Mouse (Mus musculus) heart, adult 2 months (tissue): ENCODE measurements around the gene Asnsd1.

Experiments used
- CTCF ChIP-seq: fragments of 200-600 bp; IDR thresholded peaks from 2 replicates; pipeline ENCODE4 v1.8.1; 2022; ENCODE audit warnings: antibody characterized with exemption, mild to moderate bottlenecking, moderate library complexity
- EP300 ChIP-seq: fragments of 200-500 bp; IDR thresholded peaks from 2 replicates; pipeline ENCODE4 v1.6.1; 2011; ENCODE audit warnings: low read depth, low read length, control low read depth; ENCODE audit not compliant: insufficient read depth

DNA sequence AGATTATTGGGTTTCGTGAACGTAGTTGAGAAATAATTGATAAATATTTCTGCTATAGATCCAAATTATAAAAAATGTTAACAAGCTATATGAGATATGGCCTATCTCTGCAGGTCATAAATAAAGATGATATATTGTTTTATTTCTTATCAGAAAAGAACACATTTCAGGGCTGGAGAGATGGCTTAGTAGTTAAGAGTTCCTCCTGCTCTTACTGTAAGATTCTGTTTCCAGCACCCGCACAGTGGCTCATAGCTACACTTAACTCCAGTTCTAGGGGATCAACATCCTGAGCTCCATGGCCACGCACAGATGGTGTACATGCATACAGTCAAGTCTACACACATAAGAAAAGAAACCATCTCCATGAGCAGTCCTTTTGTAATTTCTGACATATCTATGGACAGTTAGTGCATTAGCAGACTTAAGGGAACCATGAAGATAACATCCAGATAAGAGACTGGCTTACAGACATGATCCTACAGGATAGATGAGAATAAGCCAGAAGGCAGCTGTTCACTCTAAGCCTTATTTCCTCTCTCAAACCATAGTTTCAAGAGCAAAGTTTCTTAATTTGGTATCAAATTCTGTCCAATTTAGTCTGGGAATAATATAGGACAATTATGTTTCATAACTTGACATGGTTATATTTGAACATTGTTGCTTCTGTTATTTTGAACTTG, 30.7 kb downstream of the Asnsd1 start:
- TF ChIP-seq EP300 (no peak), CTCF (no peak)
